Mouse (Mus musculus) bone marrow, adult 2 months (tissue): ENCODE results near the gene Vpreb3. TPM values are rescaled to one million over a fixed set of nuclear protein-coding genes. Genes with fewer than 3 reads are reported as not detected.

Source experiments
- H3K27ac ChIP-seq: fragments of 200-500 bp; 2 replicates; pipeline ENCODE4 v1.5.1; 2012; ENCODE audit warnings: low read depth, mild to moderate bottlenecking, control low read depth, inconsistent platforms, low read length; ENCODE audit not compliant: control insufficient read depth, poor library complexity, insufficient read depth
- H3K4me1 ChIP-seq: fragments of 200-500 bp; 2 replicates; pipeline ENCODE4 v1.6.1; 2011; ENCODE audit warnings: low read length; ENCODE audit not compliant: control insufficient read depth, insufficient read depth
- H3K4me3 ChIP-seq: fragments of 200-500 bp; replicated peaks from 2 replicates; pipeline ENCODE3; 2011; ENCODE audit warnings: mild to moderate bottlenecking, low read depth, low read length, control low read depth; ENCODE audit not compliant: control insufficient read depth
- CTCF ChIP-seq: fragments of 200-500 bp; IDR thresholded peaks from 2 replicates; pipeline ENCODE4 v1.5.1; 2011; ENCODE audit warnings: low read length, control low read depth; ENCODE audit not compliant: control insufficient read depth, insufficient read depth
- POLR2A ChIP-seq: fragments of 200-500 bp; IDR thresholded peaks from 2 replicates; pipeline ENCODE4 v1.6.1; 2011; ENCODE audit warnings: low read depth, mild to moderate bottlenecking, control low read depth, low read length, borderline replicate concordance; ENCODE audit not compliant: control insufficient read depth
- WGBS: fragments of 180-500 bp; shearing (Covaris S2); methylation state at CpG from one replicate; pipeline ENCODE4 v1.1.7; 2018; 5-methylcytosine and 5-hydroxymethylcytosine counted together
- polyA plus RNA-seq: library from polyadenylated mRNA; stranded (reverse); fragments of >200 nt; gene quantifications from 2 replicates; pipeline ENCODE4 v1.2.4, GENCODE M21; 2011; ENCODE audit warnings: low replicate concordance; ENCODE audit not compliant: missing spikeins, insufficient read depth, insufficient read length

Vpreb3 gene
- polyA plus RNA-seq, 1 experiment, result 84.9 TPM

DNA sequence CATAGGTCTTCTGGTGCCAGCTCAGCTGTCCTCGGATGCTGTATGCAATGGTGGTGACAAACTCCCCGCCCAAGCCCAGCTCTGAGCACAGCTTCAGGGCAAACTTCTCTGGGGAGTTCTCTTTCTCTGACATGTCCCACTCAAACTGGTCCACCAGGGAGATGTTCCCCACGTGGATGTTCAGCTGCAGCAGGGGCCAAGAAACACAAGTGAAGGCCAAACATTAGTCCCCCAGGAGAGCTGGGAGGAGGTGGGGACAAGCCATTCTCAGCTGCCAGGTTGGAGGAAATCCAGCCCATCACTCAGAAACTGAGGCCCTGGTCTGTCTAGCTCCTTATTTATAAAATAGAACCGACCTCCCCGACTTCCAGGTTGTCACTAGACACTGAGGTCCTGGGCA, 38.5 kb upstream of the Vpreb3 start:
- Histone ChIP-seq H3K4me3 (no peak overlapping the region), H3K4me1 (no peaks in the 10 kb centered on the region), H3K27ac (no peak overlapping the region)
- TF ChIP-seq POLR2A, result no peak
- no peak for TF ChIP-seq CTCF
- 87% methylated on average over 5 of the region's 5 CpGs for WGBS

DNA sequence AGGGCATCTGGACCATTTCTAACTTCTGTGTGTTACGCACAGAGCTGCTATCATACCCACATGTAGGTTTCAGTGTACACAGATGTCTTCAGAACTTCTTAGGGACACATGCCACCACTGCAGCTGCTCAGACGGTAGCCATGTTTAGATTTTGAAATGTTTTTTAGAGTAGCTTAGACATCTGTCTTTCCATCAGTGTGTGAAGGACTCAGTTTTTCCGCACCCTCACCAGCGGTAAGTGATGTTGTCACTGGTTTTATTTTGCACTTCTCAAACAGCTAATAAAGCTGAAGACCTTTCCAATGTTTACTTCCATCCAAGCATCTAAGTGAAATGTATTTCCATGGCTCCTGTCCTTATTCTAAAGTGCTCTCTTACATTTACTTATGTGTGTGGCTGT, 36.0 kb upstream of the Vpreb3 start:
- no peak for TF ChIP-seq CTCF
- TF ChIP-seq POLR2A, result no peak

DNA sequence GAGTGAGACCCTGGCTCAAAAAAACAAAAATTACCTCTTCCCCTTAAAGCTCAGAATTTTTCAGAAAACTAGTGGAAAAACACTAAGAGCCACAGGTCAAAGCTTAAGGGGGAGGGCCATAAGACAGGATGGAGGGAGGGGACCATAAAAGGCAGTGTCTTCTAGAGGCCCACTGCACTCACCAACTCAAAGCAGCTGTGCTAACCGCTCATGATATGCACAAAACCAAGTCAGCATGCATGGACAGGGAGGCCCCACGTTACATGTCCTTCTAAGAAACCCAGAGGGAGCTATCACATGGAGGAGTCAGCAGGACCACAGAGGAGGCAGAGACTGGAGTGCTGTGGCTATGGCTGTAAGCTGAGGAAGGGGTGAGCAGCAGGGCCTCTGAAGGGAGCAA, 32.2 kb upstream of the Vpreb3 start:
- Histone ChIP-seq H3K4me1 (no peaks in the 10 kb centered on the region), H3K27ac (no peak overlapping the region), H3K4me3 (no peak overlapping the region)
- TF ChIP-seq POLR2A (no peak), CTCF (no peak)
- 91% methylated on average over 2 of the region's 2 CpGs for WGBS

More for the DNA sequence above, 36.0 kb upstream of the Vpreb3 start:
- H3K4me3 ChIP-seq, result no peak overlapping the region
- H3K4me1 ChIP-seq, result no peaks in the 10 kb centered on the region
- whole genome bisulfite sequencing, result 94% methylated on average over 4 of the region's 4 CpGs
- no peak overlapping the region for H3K27ac ChIP-seq

DNA sequence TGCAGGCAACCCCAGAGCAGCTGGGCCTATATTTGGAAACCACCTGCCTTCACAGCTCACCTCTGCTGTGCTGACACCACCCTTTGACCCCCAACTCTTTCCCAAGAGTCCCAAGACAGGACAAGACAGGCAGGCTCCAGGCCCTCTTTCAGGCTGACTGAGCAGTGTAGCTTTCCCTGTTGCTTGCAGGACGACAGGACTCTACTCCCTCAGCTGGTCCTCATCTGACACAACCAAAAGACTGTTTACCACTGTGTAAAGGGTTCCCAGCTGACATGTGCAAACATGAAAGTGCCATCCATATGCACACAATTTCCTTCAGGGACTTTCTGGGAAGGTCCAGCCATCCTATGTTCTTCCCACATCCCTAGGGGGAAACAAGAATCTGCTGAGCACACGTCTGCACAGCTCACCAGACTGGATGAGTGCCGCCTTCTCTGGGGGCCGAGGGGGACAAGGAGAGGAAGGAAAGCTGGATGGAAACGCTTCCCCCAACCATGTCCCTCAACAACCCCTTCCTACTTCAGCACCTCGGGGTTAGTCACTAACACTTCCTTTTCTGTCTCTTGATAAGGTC, 29.8 kb upstream of the Vpreb3 start:
- Histone ChIP-seq H3K4me3 (no peak overlapping the region), H3K4me1 (no peaks in the 10 kb centered on the region), H3K27ac (no peak overlapping the region)
- TF ChIP-seq CTCF (no peak), POLR2A (no peak)
- 42% methylated on average over 6 of the region's 6 CpGs for WGBS

DNA sequence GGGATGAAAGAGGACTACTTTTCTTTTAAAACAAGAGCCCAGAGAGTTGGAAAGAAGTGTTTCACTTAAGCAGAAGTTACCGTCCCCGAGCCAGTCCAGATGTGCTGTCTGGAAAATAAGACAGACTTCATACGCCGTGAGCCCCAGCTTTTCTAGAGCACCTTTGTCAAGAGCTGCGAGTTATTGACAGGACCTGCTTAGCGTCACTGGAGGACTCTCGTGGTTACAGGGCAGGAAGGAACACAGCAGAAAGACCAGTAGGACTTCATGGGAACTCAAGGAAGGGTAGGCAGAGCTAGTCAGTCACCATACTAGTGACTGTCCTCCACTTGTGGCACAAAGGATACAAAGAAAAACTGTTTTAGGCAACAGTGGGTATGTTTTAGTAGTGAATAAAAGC, 27.3 kb upstream of the Vpreb3 start:
- Histone ChIP-seq H3K4me3 (no peak overlapping the region), H3K4me1 (no peaks in the 10 kb centered on the region), H3K27ac (no peak overlapping the region)
- WGBS, result 75% methylated on average over 7 of the region's 7 CpGs
- TF ChIP-seq POLR2A (no peak), CTCF (no peak)

DNA sequence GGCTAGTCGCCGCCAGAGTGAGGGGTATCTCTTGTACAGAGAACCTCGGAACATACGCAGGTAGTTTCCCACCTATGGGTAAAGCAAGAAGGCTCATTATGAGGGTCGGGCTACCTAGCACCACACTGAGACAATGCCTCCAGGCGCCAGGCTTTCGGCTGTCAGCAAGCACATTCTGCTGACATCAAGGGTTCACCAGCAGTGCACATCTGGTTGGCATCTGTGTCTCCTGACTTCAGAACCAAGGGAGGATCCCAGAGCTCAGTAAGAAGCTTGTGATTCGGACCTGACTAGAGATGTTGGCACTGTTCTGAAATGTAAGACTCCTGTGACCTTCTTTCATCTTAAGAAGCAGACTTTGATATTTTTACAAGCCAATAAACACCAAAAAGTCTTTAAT, 26.0 kb upstream of the Vpreb3 start:
- WGBS, result 84% methylated on average over 8 of the region's 8 CpGs
- Histone ChIP-seq H3K27ac (no peak overlapping the region), H3K4me1 (no peaks in the 10 kb centered on the region; the same call in 1 of the 2 replicates), H3K4me3 (no peak overlapping the region)
- TF ChIP-seq CTCF, result no peak
- TF ChIP-seq POLR2A, result no peak

DNA sequence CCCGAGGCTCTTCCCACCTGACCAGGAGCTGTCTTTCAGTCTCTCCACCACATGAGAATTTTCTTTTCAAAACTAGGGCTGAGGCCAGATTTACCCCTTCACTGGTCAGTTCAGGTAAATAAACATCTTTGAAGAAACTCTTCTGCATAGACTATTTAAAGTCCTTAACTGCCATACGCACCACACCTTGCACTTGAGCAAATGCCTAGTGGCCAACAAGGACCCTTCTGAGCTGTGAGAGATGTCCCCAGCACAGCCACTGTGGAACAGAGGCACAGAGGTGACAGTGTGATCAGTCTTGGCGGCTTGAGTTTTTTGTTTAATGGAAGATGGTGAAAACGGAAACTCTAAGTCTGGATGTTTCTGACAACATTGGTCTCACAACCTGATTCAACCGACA, 23.8 kb upstream of the Vpreb3 start:
- no peak overlapping the region for H3K27ac ChIP-seq
- H3K4me1 ChIP-seq, result no peaks in the 10 kb centered on the region; the same call in 1 of the 2 replicates
- 84% methylated on average over 5 of the region's 5 CpGs for WGBS
- H3K4me3 ChIP-seq, result no peak overlapping the region
- no peak for TF ChIP-seq CTCF
- no peak for TF ChIP-seq POLR2A

DNA sequence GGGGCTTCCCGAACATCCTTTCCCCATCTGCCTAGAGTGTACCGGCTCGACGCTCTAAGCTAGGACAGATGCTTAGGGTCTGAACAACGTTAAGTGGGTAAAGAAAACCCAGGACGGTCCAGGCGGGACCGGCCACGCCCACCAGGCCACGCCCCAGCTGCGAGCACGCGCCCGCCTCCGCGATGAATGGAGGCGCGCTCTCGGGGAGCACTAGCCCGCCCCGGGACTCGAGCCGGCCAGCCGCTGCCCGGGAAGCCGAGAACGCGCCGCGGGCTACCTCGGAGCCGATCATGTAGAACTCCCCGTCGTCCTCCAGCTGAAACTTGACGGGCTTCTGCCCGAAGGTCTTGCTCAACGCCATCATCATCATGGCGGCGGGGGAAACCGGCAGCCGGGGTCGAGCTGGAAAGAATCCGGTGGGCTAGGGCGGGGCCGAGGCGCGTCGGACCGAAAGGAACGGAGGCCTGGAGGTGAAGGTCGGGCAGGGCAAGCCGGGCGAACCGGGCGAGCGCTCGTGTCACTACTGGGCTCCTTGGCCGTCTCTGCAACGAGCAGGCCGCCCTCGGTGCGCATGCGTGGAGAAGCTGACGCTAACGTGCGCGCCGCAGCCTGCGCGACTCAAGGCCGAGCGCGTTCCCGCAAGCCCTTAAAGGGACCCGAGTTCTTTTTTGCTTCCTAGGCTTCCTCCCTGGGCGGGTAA, 21.7 kb upstream of the Vpreb3 start, which contains the start of gene Smarcb1:
Smarcb1 (minus strand) TSS at position 592 of the 700 bp plus-strand sequence.
- TF ChIP-seq CTCF, result no peak
- peak; percentile 74; the same call in 1 of the 2 replicates for TF ChIP-seq POLR2A
- Histone ChIP-seq H3K4me3 (peak within 1 kb of the TSS; percentile 91), H3K4me1 (no peaks in the 10 kb centered on the region; the same call in 1 of the 2 replicates), H3K27ac (peak within 1 kb of the TSS; percentile 84)
- WGBS, result under 1% methylated on average over 76 of the region's 76 CpGs

DNA sequence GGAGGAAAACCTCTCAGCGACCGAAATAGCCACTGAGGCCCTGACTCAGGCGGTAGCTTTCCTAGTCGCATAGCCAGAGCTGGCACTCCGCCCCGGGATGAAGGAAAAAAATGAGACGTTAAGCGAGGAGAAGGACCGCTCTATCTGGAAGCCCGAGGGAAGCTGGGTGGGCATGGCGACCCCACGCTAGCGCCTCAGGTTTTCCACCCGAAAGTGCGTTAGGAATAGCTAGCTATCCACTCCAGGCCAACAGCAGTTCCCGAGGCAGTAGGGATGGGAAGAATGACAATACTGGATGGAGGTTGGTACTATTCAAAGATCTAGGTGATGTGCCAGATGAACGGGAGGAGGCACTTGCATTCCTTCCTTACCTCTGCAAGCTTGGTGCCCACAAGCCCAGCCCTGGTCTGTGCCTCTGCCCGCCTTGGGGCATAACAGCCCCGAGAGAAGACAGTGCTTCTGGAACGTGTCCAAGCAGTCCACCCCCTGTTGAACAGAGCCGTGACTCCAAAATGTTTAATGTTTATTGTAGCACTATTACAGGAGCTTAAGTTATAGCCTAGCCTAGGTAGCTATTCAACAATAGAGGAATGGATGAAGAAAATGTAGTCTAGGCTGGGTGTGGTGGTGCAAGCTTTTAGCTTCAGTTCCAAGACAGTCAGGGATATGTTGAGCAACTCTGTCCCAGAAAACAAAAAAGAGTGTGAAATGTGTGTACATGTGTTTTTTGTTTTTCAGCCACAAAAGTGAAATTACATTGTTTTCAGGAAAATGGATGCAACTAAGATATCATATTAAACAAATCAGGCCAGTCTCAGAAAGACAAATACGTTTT, 20.9 kb upstream of the Vpreb3 start:
- 5% methylated on average over 22 of the region's 22 CpGs for WGBS
- Histone ChIP-seq H3K4me3 (peak overlapping the region; percentile 91), H3K27ac (peak overlapping the region; percentile 46), H3K4me1 (no peaks in the 10 kb centered on the region; the same call in 1 of the 2 replicates)
- TF ChIP-seq POLR2A (no peak), CTCF (no peak)
